In the genomic region with DNA sequence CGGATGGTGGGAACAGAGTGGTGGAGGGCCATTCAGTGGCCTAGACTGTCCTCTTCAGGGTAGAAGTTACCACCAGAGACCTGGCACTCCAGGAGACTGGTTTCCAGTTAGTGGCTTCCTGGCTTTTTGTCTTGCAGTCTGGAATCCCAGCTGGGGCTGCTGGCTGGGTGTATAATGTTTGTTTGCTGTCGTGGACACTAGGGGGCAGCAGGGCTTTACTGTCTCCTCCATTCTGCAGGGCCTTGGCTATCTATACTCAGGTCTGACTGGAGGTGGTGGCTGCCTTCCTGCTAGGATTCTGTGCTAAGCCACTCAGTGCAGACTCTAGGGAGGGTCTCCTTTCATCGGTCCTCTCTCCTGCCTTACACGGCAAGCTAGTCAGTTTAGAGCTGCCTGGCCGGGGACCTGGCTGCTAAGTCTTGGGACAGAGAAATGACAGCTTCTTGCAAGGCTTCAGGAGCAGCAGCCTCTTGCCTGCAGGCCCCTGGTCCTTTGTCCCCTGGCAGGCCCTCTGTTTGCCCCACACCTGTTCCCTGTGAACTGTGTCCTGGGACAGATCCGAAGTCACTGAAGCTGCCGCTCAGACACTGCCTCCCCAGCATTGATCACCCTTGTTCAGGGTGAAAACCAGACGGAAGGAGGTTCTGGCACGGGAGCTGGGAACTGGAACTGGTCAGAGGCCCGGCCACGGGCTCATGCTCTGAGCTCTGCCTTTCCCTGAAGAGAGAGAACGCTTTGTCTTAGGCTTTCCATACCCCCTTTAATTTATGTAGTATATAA, we compare ENCODE assay signal across 9 mouse cellular contexts. TPM values are rescaled to one million over a fixed set of nuclear protein-coding genes. Genes with fewer than 3 reads are reported as not detected.
A peak's percentile ranks its signal among the peaks of the same experiment; 100 is the strongest.
DNase-seq lines count a peak whose midpoint lies in the region; ATAC-seq lines count a peak whose summit lies in the region.
"Had no signal": no experiment of that assay in that cellular context is flagged by ENCODE, and none has a peak within 500 bp of the region (broad histone marks: within the 10 kb centered on the region; RNA-seq: fewer than 3 reads in every experiment).

No protein-coding gene starts in this region.

- H3K4me2 ChIP-seq in forebrain, embryonic 15.5 days (replicated peaks) = no peak overlapping the region
- no peak overlapping the region for H3K4me2 ChIP-seq in hindbrain, embryonic 16.5 days (ENCODE audit: low read length)
- H3K4me2 ChIP-seq in midbrain, embryonic 12.5 days (replicated peaks) = no peak overlapping the region

- H3K27ac ChIP-seq in forebrain, embryonic 15.5 days (replicated peaks) = no peak overlapping the region
- H3K27ac ChIP-seq in hindbrain, embryonic 16.5 days (ENCODE audit: low read depth, low read length) = no peak overlapping the region
- H3K27ac ChIP-seq in midbrain, embryonic 12.5 days (replicated peaks) = 0 out of 2 replicates have a peak overlapping the region, but pooled peaks have one; percentile 10
- H3K27ac ChIP-seq: macrophage had no signal

- H3K9me3 ChIP-seq in forebrain, embryonic 15.5 days = no peaks in the 10 kb centered on the region
- no peaks in the 10 kb centered on the region for H3K9me3 ChIP-seq in hindbrain, embryonic 16.5 days (ENCODE audit: control insufficient read depth, low read length)
- no peaks in the 10 kb centered on the region for H3K9me3 ChIP-seq in midbrain, embryonic 12.5 days

- intact Hi-C loops in left cerebral cortex, postnatal 14 days (cut with DNase I) = no loop called here

- peaks cover 10% of the 10 kb centered on the region; the same call in 1 of the 2 replicates for H3K4me1 ChIP-seq in forebrain, embryonic 15.5 days
- peaks cover 2% of the 10 kb centered on the region; the same call in 1 of the 2 replicates for H3K4me1 ChIP-seq in hindbrain, embryonic 16.5 days (ENCODE audit: control insufficient read depth, insufficient read depth, low read depth, low read length)
- no peaks in the 10 kb centered on the region for H3K4me1 ChIP-seq in midbrain, embryonic 12.5 days

- no peak overlapping the region for H3K9ac ChIP-seq in forebrain, embryonic 15.5 days (replicated peaks)
- peak overlapping the region; percentile 18 for H3K9ac ChIP-seq in hindbrain, embryonic 16.5 days (ENCODE audit: low read depth, low read length)
- no peak overlapping the region for H3K9ac ChIP-seq in midbrain, embryonic 12.5 days (replicated peaks)

- no peaks in the 10 kb centered on the region for H3K27me3 ChIP-seq in forebrain, embryonic 15.5 days
- H3K27me3 ChIP-seq in hindbrain, embryonic 16.5 days (replicated peaks; ENCODE audit: control insufficient read depth, insufficient read depth, low read length) = no peaks in the 10 kb centered on the region
- no peaks in the 10 kb centered on the region for H3K27me3 ChIP-seq in midbrain, embryonic 12.5 days

- WGBS in forebrain, embryonic 15.5 days = 70% methylated on average over 12 of the region's 12 CpGs
- WGBS in hindbrain, embryonic 16.5 days = 64% methylated on average over 12 of the region's 12 CpGs
- WGBS in midbrain, embryonic 12.5 days = 69% methylated on average over 12 of the region's 12 CpGs

- H3K36me3 ChIP-seq in forebrain, embryonic 15.5 days = peaks cover 26% of the 10 kb centered on the region
- H3K36me3 ChIP-seq in hindbrain, embryonic 16.5 days (ENCODE audit: control insufficient read depth, insufficient read depth, low read length) = peaks cover 4% of the 10 kb centered on the region; the same call in 1 of the 2 replicates
- peaks cover 34% of the 10 kb centered on the region for H3K36me3 ChIP-seq in midbrain, embryonic 12.5 days

- peak; percentile 13 for DNase-seq in ovary, postnatal 10 days (ENCODE audit: low spot score)
- DNase-seq in ovary, adult 18-20 months (ENCODE audit: low spot score) = no peak
- peak; percentile 84 to 86 for DNase-seq in cerebellum, adult 18-20 months
- DNase-seq in left cerebral cortex, postnatal 14 days (ENCODE audit: low spot score in 2 of 2) = peak; percentile 82 to 91
- DNase-seq in spleen, postnatal 10 days (ENCODE audit: low spot score in 2 of 2) = peak; percentile 49 to 76

- H3K4me3 ChIP-seq in forebrain, embryonic 15.5 days = no peak overlapping the region
- H3K4me3 ChIP-seq in hindbrain, embryonic 16.5 days (ENCODE audit: low read length) = no peak overlapping the region
- H3K4me3 ChIP-seq in midbrain, embryonic 12.5 days = no peak overlapping the region

- ATAC-seq in forebrain, embryonic 15.5 days (replicated peaks) = peak; percentile 51; the same call in 1 of the 2 replicates
- peak; percentile 70 for ATAC-seq in hindbrain, embryonic 16.5 days
- ATAC-seq in midbrain, embryonic 12.5 days (ENCODE audit: low FRiP score, low read depth) = no peak

RNA-seq across cellular contexts. Expression of gene Aacs, which starts 22.4 kb away (rescaled TPM):
- polyA plus RNA-seq in forebrain, embryonic 15.5 days (2015; fragmentation: Nextera tagmentation; extraction: Ambion mirVana) = 81.1 and 82.4 TPM in 2 replicates
- polyA plus RNA-seq in hindbrain, embryonic 16.5 days (2015; fragmentation: Nextera tagmentation; extraction: Ambion mirVana) = 113 and 123 TPM in 2 replicates
- total RNA-seq in left cerebral cortex, postnatal 14 days (2021) = 10 to 100 TPM; 62.2 to 68.4 TPM
- polyA plus RNA-seq in midbrain, embryonic 12.5 days (2016; fragmentation: Nextera tagmentation; extraction: Ambion mirVana) = 58.8 and 62.7 TPM in 2 replicates

RNA-seq across cellular contexts. Expression of gene Tmem132b, which starts 33.6 kb away (rescaled TPM):
- polyA plus RNA-seq in forebrain, embryonic 15.5 days (2015; fragmentation: Nextera tagmentation; extraction: Ambion mirVana) = 8.2 and 8.3 TPM in 2 replicates
- 3.9 and 4.2 TPM in 2 replicates for polyA plus RNA-seq in hindbrain, embryonic 16.5 days (2015; fragmentation: Nextera tagmentation; extraction: Ambion mirVana)
- 100 to 1,000 TPM; 136 to 152 TPM for total RNA-seq in left cerebral cortex, postnatal 14 days (2021)
- polyA plus RNA-seq in midbrain, embryonic 12.5 days (2016; fragmentation: Nextera tagmentation; extraction: Ambion mirVana) = 1.4 and 1.8 TPM in 2 replicates
- polyA plus RNA-seq: macrophage had no signal

RNA-seq across cellular contexts. Expression of gene Bri3bp, which starts 56.6 kb away (rescaled TPM):
- 35.9 and 38.0 TPM in 2 replicates for polyA plus RNA-seq in forebrain, embryonic 15.5 days (2015; fragmentation: Nextera tagmentation; extraction: Ambion mirVana)
- polyA plus RNA-seq in hindbrain, embryonic 16.5 days (2015; fragmentation: Nextera tagmentation; extraction: Ambion mirVana) = 40.2 and 42.5 TPM in 2 replicates
- total RNA-seq in left cerebral cortex, postnatal 14 days (2021) = 10 to 100 TPM; 81.0 to 85.6 TPM
- 35.5 and 41.2 TPM in 2 replicates for polyA plus RNA-seq in midbrain, embryonic 12.5 days (2016; fragmentation: Nextera tagmentation; extraction: Ambion mirVana)
